Mouse (Mus musculus) ZHBTc4 (cell line): ENCODE data around the gene Gm20873.
"Not testable (repeated sequence)": the region's sequence is repeated elsewhere in the genome, so short reads cannot be mapped to it uniquely, and the experiment has no call there.

Source experiments
- DNase-seq: peaks from one replicate; pipeline ENCODE4 v3.0.0-alpha.2; 2011; ENCODE audit warnings: low read depth, low spot score

The Gm20873 gene

GRCm38 (mm10) chrY:6266798-6267197, at the start of gene Gm20873:
Gm20873 (plus strand) TSS chrY:6267098.
- not testable (repeated sequence) for DNase-seq

- not testable (repeated sequence) for DNase-seq
Measured at GRCm38 (mm10) chrY:6237895-6238294, 29.0 kb upstream of the Gm20873 start, which contains the start of gene Gm21746. Gm21746 (minus strand) TSS chrY:6237995.
